Mouse (Mus musculus) midbrain, embryonic 13.5 days (tissue): ENCODE results near the gene Ccdc188. TPM values are rescaled to one million over a fixed set of nuclear protein-coding genes. Genes with fewer than 3 reads are reported as not detected.
A peak's percentile ranks its signal among the peaks of the same experiment; 100 is the strongest.
"Not testable (repeated sequence)": the region's sequence is repeated elsewhere in the genome, so short reads cannot be mapped to it uniquely, and the experiment has no call there.

Source experiments
- ATAC-seq: fragments of 200-750 bp; cut with Nextera tagmentation; 2 replicates; pipeline ENCODE4 v1.8.0; 2017; ENCODE audit warnings: mild to moderate bottlenecking, moderate TSS enrichment, moderate library complexity
- H3K27ac ChIP-seq: fragments of 300-500 bp; sonication (generic); 2 replicates; pipeline ENCODE4 v1.5.1; 2015; ENCODE audit warnings: inconsistent platforms, mild to moderate bottlenecking, moderate library complexity
- H3K27me3 ChIP-seq: fragments of 300-500 bp; sonication (generic); 2 replicates; pipeline ENCODE4 v1.6.1; 2015; ENCODE audit warnings: mild to moderate bottlenecking, inconsistent platforms
- H3K36me3 ChIP-seq: fragments of 300-500 bp; sonication (generic); 2 replicates; pipeline ENCODE4 v1.6.1; 2015; ENCODE audit warnings: mild to moderate bottlenecking, inconsistent platforms
- H3K4me1 ChIP-seq: fragments of 300-500 bp; sonication (generic); replicated peaks from 2 replicates; pipeline ENCODE4 v1.6.1; 2015; ENCODE audit warnings: inconsistent platforms
- H3K4me2 ChIP-seq: fragments of 300-500 bp; sonication (generic); replicated peaks from 2 replicates; pipeline ENCODE4 v1.6.1; 2015; ENCODE audit warnings: moderate library complexity, mild to moderate bottlenecking, inconsistent platforms
- H3K4me3 ChIP-seq: fragments of 300-500 bp; sonication (generic); replicated peaks from 2 replicates; pipeline ENCODE4 v1.5.1; 2015; ENCODE audit warnings: mild to moderate bottlenecking, inconsistent platforms
- H3K9ac ChIP-seq: fragments of 300-500 bp; sonication (generic); replicated peaks from 2 replicates; pipeline ENCODE4 v1.6.1; 2015; ENCODE audit warnings: mild to moderate bottlenecking, inconsistent platforms
- H3K9me3 ChIP-seq: fragments of 300-500 bp; sonication (generic); 2 replicates; pipeline ENCODE4 v1.6.1; 2016; ENCODE audit warnings: mild to moderate bottlenecking, inconsistent platforms
- WGBS: fragments of 180-500 bp; shearing (Covaris S2); methylation state at CpG from one replicate; pipeline ENCODE4 v1.1.7; 2015; 5-methylcytosine and 5-hydroxymethylcytosine counted together
- polyA plus RNA-seq: library from polyadenylated mRNA; unstranded; fragments of >200 nt; fragmentation: Nextera tagmentation; extraction: Ambion mirVana; gene quantifications from 2 replicates; pipeline ENCODE4 v1.2.1, GENCODE M21; 2015

Gene Ccdc188
- polyA plus RNA-seq, 1 experiment from 2014 or later, result 0.09 TPM

DNA sequence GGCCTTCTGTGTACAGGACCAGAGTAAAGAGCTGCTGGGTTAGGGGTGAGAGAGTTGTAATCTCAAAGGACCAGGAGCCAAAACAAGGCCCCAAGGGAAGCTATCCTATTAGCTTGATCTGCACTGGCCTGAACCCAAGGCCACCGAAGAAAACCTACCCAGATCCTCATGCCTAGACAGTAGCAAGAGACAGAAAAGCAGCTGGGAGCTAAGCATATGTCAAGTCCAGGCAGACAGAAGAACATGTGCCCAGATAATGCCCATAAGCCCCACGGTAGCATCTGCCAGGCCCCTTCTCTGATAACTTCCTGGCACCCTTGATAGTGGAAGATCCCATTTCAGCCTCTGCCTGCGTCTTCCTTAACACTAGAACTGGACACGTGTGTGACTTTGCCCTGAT is 30.9 kb upstream of the Ccdc188 start:
- ATAC-seq, result no peak
- Histone ChIP-seq H3K27me3 (no peaks in the 10 kb centered on the region), H3K9ac (no peak overlapping the region), H3K36me3 (no peaks in the 10 kb centered on the region), H3K27ac (no peak overlapping the region), H3K4me3 (no peak overlapping the region), H3K9me3 (no peaks in the 10 kb centered on the region), H3K4me1 (no peaks in the 10 kb centered on the region), H3K4me2 (no peak overlapping the region)
- WGBS, result 87% methylated on average over 4 of the region's 4 CpGs

DNA sequence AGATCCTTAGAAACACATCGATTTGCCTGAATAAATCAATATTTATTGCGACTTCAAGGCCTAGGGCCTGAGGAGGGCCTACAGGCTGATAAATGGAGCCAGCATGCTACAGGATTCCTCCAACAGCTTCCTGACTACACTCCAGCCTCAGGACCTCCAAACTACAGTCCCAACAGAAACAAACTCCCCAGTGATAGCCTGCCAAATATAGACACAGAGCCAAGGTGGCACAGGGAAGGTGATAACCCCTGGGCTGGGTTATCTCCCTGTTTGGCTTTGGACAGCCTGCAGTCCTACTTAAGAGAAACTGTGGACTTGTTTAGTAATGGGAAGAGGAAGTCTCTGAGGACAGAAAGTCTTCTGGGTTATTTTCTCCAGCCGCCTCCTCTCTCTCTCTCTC is 30.5 kb upstream of the Ccdc188 start:
- 93% methylated on average over 3 of the region's 3 CpGs for WGBS
- Histone ChIP-seq H3K9me3 (no peaks in the 10 kb centered on the region), H3K4me2 (no peak overlapping the region), H3K27ac (no peak overlapping the region), H3K4me1 (no peaks in the 10 kb centered on the region), H3K36me3 (no peaks in the 10 kb centered on the region), H3K27me3 (no peaks in the 10 kb centered on the region), H3K9ac (no peak overlapping the region), H3K4me3 (no peak overlapping the region)
- no peak for ATAC-seq

DNA sequence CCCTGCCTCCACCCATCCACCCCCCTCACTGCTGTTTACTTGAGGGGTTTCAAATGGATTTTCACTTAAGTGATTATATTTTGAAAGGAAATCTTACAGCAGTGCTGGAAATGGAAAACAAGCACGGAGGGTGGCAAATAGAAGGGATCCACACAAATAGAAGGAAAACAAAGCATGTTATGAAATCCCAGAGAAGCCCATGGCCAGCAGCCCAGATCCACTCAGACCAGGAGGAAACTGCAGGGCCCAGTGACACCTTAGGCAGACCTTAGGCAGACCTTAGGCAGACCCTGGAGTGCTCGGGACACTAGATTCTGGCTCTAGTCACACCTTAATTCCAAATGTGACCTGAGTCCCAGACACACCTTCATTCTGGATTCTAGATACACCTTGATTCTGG is 26.7 kb upstream of the Ccdc188 start:
- no peaks in the 10 kb centered on the region for H3K36me3 ChIP-seq
- no peak overlapping the region for H3K4me2 ChIP-seq
- H3K9me3 ChIP-seq, result no peaks in the 10 kb centered on the region
- H3K27ac ChIP-seq, result no peak overlapping the region
- no peak overlapping the region for H3K4me3 ChIP-seq
- H3K9ac ChIP-seq, result no peak overlapping the region
- no peaks in the 10 kb centered on the region for H3K27me3 ChIP-seq
- H3K4me1 ChIP-seq, result peaks cover 15% of the 10 kb centered on the region
- no peak for ATAC-seq
- WGBS, result 87% methylated on average over 2 of the region's 2 CpGs

DNA sequence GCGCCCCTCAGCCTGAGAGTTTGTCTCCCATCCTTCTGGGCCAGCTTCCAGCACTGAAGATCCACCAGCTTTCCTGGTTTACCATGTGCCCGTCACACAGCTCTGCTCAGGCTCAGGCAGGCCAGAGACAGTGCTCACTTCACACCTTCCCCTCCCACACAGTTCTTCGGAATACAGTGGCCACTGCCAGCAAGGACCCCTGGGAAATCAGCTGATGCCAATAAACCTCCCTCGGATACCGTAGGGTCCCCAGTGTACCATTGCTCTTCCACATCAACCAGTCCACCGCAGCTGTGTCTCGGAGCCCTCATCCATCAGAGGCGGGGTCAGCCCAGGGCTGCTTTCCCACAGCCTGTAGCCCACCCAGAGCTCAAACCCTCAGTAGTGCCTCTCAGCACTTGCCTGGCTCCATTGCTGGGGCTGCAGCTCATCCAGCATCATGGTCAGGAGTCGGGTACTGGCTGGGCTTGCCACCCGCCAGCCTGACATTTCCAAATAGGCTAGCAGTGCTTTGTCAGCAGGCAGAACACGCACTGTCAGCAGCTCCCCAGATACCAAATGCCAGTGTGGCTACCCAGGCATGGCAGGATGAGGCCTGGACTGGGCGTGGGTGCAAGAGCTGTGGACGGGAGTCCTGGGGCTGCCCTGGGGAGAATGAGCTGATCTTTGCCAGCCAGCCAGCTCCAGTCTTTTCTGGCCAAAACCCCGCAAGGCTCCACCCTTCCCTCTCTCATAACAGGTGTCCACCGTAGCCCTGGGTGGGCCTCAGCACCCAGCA is 23.3 kb upstream of the Ccdc188 start:
- Histone ChIP-seq H3K27me3 (no peaks in the 10 kb centered on the region), H3K4me3 (no peak overlapping the region), H3K4me1 (peaks cover 37% of the 10 kb centered on the region), H3K36me3 (no peaks in the 10 kb centered on the region), H3K9ac (no peak overlapping the region), H3K4me2 (no peak overlapping the region), H3K9me3 (no peaks in the 10 kb centered on the region), H3K27ac (peak overlapping the region; percentile 32)
- peak; percentile 57 for ATAC-seq
- 65% methylated on average over 15 of the region's 15 CpGs for WGBS

DNA sequence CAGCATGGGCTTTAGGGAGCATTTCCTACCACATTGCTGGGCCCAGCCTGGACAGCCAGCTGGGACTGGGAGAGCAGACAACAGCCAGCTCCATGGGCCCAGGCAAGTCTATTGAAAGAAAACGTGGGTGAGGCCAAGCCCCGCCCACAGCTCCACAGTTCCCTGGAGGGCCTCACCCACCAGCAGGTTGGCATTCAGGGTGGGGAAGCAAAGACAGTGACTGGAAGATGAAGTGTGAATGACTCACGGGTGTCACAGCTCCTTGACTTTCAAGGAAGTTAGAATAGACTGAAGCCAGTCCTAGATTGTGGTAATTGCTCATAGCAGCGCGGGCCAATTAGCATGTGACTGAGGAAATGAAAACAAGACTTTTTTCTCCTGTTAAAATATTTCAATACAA is 22.6 kb upstream of the Ccdc188 start:
- H3K4me1 ChIP-seq, result peaks cover 44% of the 10 kb centered on the region
- peak overlapping the region; percentile 32; the same call in 1 of the 2 replicates for H3K27ac ChIP-seq
- H3K27me3 ChIP-seq, result no peaks in the 10 kb centered on the region
- no peaks in the 10 kb centered on the region for H3K36me3 ChIP-seq
- H3K4me3 ChIP-seq, result no peak overlapping the region
- no peaks in the 10 kb centered on the region for H3K9me3 ChIP-seq
- H3K4me2 ChIP-seq, result no peak overlapping the region
- WGBS, result 59% methylated on average over 5 of the region's 5 CpGs
- no peak for ATAC-seq
- no peak overlapping the region for H3K9ac ChIP-seq

DNA sequence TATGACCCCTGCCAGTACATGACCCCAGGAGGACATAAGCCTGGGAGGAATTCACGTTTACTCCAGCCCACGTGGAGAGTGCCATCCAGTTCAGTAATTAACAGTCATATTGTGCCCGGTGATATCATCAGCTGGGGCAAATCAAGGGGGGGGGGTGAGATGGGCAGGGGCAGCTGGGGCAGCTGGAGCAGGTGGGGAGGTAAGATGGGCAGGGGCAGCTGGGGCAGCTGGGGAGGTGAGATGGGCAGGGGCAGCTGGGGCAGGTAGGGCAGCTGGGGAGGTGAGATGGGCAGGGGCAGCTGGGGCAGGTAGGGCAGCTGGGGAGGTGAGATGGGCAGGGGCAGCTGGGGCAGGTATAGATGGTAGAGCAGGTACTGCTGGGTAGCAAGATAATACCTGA is 22.1 kb upstream of the Ccdc188 start:
- H3K4me3 ChIP-seq, H3K4me2 ChIP-seq, H3K9me3 ChIP-seq, ATAC-seq, H3K9ac ChIP-seq, H3K27me3 ChIP-seq, H3K27ac ChIP-seq, H3K36me3 ChIP-seq: not testable (repeated sequence)
- 56% methylated on average over 3 of the region's 3 CpGs for WGBS
- peaks cover 46% of the 10 kb centered on the region for H3K4me1 ChIP-seq

DNA sequence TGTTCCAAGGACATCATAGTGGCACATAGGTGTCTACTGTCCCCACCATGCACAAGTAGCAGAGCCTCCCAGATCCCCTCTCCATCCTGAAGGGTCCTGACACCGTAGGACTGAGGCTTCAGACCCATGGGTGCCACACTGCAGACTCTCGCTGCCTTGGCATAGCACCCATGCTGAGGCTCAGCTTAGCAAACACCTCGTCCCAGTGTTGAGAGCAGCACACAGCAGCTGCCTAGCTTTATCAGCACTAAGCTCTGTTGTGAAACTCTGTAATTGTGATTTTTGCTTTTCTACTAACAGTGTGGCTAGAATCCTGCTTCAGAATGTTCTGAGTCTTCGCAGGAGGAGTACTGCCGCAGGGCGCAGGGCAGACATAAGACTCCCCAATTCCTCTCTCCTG is 19.8 kb upstream of the Ccdc188 start:
- WGBS, result 80% methylated on average over 6 of the region's 6 CpGs
- Histone ChIP-seq H3K4me2 (no peak overlapping the region), H3K4me3 (no peak overlapping the region), H3K4me1 (peaks cover 51% of the 10 kb centered on the region), H3K27me3 (no peaks in the 10 kb centered on the region), H3K9ac (0 out of 2 replicates have a peak overlapping the region, but pooled peaks have one; percentile 36), H3K9me3 (no peaks in the 10 kb centered on the region), H3K27ac (peak overlapping the region; percentile 70), H3K36me3 (no peaks in the 10 kb centered on the region)
- ATAC-seq, result no peak

DNA sequence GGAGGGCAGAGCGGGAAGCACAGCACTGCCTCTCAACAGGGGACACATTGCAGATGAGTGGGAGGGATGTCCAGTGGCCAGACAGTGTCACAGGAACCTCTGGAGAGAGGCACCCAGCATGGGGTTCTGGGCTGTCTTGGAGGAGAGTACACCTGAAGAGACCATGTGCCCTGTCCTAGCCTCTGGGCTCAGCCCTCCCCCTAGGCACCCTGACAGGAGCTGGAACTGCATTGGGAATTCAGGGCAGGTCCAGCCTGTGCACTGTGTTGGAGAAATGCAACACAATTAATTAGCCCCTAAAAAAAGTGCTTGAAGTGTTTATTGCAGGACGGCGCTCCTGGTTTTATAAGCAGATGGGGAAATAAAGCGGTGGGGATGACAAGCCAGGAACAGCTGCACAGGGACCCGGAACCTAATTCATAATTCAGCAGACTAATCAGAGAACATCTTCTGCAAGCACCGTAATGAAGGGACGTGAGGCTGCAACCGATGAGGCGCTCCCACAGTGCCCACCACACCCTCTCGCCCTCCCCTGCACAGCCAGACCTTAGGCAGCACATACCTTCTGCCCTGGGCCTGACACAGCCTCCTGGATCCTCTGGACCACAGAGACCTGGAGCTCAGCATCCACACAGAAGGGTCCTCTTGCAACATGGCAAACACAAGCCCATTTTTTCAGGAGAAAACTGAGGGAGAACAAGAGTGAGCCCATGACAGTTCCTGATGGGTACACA is 19.1 kb upstream of the Ccdc188 start:
- peak overlapping the region; percentile 70 for H3K27ac ChIP-seq
- H3K4me3 ChIP-seq, result no peak overlapping the region
- H3K9ac ChIP-seq, result peak overlapping the region; percentile 36; the same call in 1 of the 2 replicates
- peak; percentile 60 for ATAC-seq
- no peaks in the 10 kb centered on the region for H3K27me3 ChIP-seq
- WGBS, result 38% methylated on average over 10 of the region's 10 CpGs
- no peak overlapping the region for H3K4me2 ChIP-seq
- H3K9me3 ChIP-seq, result no peaks in the 10 kb centered on the region
- H3K36me3 ChIP-seq, result no peaks in the 10 kb centered on the region
- peaks cover 54% of the 10 kb centered on the region for H3K4me1 ChIP-seq

DNA sequence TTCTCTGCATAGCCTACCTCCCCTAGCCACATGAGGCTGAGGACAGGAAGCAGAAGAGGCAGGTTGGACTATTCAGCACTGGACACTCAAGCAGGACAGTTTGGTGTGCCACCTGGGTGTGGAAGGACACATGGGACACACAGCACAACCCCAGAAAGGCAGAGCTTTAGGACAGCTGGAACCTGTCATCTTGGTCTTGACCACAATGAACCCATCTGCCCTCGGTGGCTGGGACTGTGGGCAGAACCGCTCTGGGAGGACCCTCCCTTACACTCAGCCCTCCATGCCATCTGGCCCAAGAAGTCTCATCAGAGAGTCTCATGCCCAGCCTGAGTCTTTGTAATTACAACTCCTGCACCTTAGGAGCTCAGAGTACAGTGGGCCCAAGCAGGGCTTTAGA is 17.6 kb upstream of the Ccdc188 start:
- Histone ChIP-seq H3K9ac (no peak overlapping the region), H3K9me3 (no peaks in the 10 kb centered on the region), H3K36me3 (no peaks in the 10 kb centered on the region), H3K27ac (0 out of 2 replicates have a peak overlapping the region, but pooled peaks have one; percentile 70), H3K4me3 (no peak overlapping the region), H3K4me2 (no peak overlapping the region), H3K4me1 (peaks cover 51% of the 10 kb centered on the region), H3K27me3 (no peaks in the 10 kb centered on the region)
- 90% methylated on average over 2 of the region's 2 CpGs for WGBS
- no peak for ATAC-seq

DNA sequence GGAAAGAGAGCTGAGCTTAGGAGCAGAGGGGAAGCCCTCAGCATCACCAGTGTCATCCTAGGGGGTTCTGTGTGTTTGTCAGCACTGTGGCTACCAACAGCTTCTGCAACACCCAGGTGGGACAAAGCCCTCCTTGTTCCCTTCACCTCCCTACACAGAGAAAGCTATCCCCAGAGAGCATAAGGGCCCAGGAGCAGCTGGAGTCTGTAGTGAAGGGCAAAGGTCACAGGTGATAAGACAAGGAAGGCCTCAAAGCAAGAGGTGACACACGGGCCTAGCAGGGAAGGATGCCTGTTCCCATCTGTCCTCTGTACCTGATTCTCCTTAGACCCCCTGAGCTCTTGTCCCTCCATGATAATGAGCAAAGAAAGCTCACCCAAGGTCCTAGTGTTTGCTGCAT is 16.1 kb upstream of the Ccdc188 start:
- H3K9ac ChIP-seq, result no peak overlapping the region
- no peaks in the 10 kb centered on the region for H3K27me3 ChIP-seq
- H3K27ac ChIP-seq, result no peak overlapping the region
- WGBS, result 64% methylated on average over 1 of the region's 1 CpGs
- ATAC-seq, result no peak
- H3K4me2 ChIP-seq, result no peak overlapping the region
- H3K4me3 ChIP-seq, result no peak overlapping the region
- H3K4me1 ChIP-seq, result peaks cover 50% of the 10 kb centered on the region
- H3K36me3 ChIP-seq, result no peaks in the 10 kb centered on the region
- H3K9me3 ChIP-seq, result no peaks in the 10 kb centered on the region

DNA sequence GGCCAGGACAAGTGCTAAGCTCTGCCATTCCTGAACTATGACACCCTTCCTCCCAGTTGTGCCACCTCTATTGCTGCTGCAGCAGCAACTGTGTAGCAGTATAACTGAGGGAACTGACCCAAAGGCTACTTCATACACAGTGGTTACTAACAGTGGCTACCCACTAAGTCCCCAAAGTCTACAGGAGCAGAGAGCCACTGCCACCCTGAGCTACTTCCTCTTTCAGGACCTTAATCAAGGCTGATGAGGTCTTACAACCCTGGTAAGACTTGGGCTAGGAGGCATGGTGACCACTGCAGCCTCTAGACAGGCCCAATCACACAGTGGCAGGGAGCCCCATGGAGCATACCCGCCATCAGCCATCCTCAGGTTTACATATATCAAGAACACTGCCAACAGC is 15.6 kb upstream of the Ccdc188 start:
- Histone ChIP-seq H3K27ac (no peak overlapping the region), H3K4me1 (peaks cover 50% of the 10 kb centered on the region), H3K36me3 (no peaks in the 10 kb centered on the region), H3K9ac (no peak overlapping the region), H3K4me2 (no peak overlapping the region), H3K4me3 (no peak overlapping the region), H3K9me3 (no peaks in the 10 kb centered on the region), H3K27me3 (no peaks in the 10 kb centered on the region)
- no peak for ATAC-seq
- 94% methylated on average over 1 of the region's 1 CpGs for WGBS

DNA sequence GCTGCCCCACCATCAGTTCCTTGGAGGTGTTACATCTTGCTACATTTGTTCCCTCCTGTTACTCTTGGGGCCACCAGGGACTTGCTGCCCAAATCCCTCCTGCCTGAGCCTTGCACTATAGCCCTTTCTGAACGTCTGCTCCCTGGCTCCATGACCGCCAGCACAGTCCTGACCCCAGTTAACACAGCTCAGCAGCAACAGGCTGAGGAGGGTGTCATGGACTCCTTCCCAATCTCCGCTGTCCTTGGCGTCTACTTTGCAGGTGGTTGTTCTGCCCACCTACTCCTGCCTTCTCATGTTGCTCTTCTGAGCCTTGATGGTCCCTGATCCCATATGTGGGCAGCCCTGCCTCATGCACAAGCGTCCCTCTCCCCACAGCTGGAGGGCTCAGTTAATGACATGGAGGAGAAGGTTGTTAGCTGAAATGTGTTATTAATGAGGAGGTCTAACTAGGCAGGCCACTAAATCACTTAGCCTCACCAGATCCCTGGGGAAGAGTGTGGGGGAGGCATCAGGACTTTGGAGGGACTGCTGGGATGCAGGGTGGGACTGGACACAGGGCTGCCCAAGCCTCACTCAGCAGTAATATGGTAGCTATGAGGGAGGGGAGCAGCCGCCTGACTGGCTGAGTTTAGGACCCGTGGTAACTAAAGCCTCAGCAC is 14.1 kb upstream of the Ccdc188 start:
- Histone ChIP-seq H3K27me3 (no peaks in the 10 kb centered on the region), H3K36me3 (no peaks in the 10 kb centered on the region), H3K9me3 (no peaks in the 10 kb centered on the region), H3K9ac (no peak overlapping the region), H3K4me1 (peaks cover 35% of the 10 kb centered on the region), H3K27ac (no peak overlapping the region), H3K4me3 (no peak overlapping the region), H3K4me2 (no peak overlapping the region)
- ATAC-seq, result 0 out of 2 replicates have a peak, but pooled peaks have one; percentile 17
- WGBS, result 63% methylated on average over 7 of the region's 7 CpGs
